Mouse (Mus musculus) G1E (cell line): ENCODE data around the gene Enpp3. TPM values are rescaled to one million over a fixed set of nuclear protein-coding genes. Genes with fewer than 3 reads are reported as not detected.

Experiments
- ATAC-seq: 2 replicates; pipeline ENCODE4 v1.8.0; 2016; ENCODE audit warnings: mild to moderate bottlenecking; ENCODE audit not compliant: insufficient number of reproducible peaks, poor library complexity, low FRiP score, severe bottlenecking; ENCODE audit errors: extremely low read depth
- DNase-seq: peaks from one replicate; pipeline ENCODE4 v3.0.0; 2012; ENCODE audit warnings: low spot score
- H3K27me3 ChIP-seq: 2 replicates; pipeline ENCODE4 v1.6.1; 2012; ENCODE audit warnings: mild to moderate bottlenecking, low read length, inconsistent platforms; ENCODE audit not compliant: insufficient read depth
- H3K36me3 ChIP-seq: replicated peaks from 2 replicates; pipeline ENCODE3; 2012; ENCODE audit warnings: mild to moderate bottlenecking, inconsistent platforms
- H3K4me1 ChIP-seq: 2 replicates; pipeline ENCODE4 v1.6.1; 2012; ENCODE audit warnings: low read depth, low read length, inconsistent platforms, mixed read lengths; ENCODE audit not compliant: insufficient read depth
- H3K4me3 ChIP-seq: 2 replicates; pipeline ENCODE4 v1.5.1; 2012; ENCODE audit warnings: low read depth, mild to moderate bottlenecking, inconsistent platforms, low read length, moderate library complexity, mixed read lengths
- H3K9me3 ChIP-seq: replicated peaks from 2 replicates; pipeline ENCODE4 v1.6.1; 2012; ENCODE audit warnings: inconsistent platforms
- CTCF ChIP-seq: IDR thresholded peaks from 2 replicates; pipeline ENCODE4 v1.5.1; 2012; ENCODE audit warnings: low read depth, low read length, inconsistent platforms, mixed read lengths
- GATA1 ChIP-seq: IDR thresholded peaks from 2 replicates; pipeline ENCODE4 v1.6.1; 2012; ENCODE audit warnings: borderline replicate concordance, low read length, inconsistent platforms, mixed read lengths
- GATA2 ChIP-seq: IDR thresholded peaks from 2 replicates; pipeline ENCODE4 v1.6.1; 2012; ENCODE audit warnings: low read depth, low read length, inconsistent platforms, borderline replicate concordance
- POLR2AphosphoS5 ChIP-seq: IDR thresholded peaks from 2 replicates; pipeline ENCODE4 v1.6.1; 2012; ENCODE audit warnings: low read depth, low read length, inconsistent platforms; ENCODE audit not compliant: insufficient replicate concordance
- TAL1 ChIP-seq: conservative IDR thresholded peaks from 2 replicates; pipeline ENCODE4 v1.6.1; 2012; ENCODE audit warnings: low read depth, low read length, inconsistent platforms, mixed read lengths
- polyA plus RNA-seq: library from polyadenylated mRNA; stranded (reverse); fragments of >175 nt; gene quantifications from 2 replicates; pipeline ENCODE4 v1.2.3, GENCODE M21; 2012
- total RNA-seq, 2 experiments: library from RNA; stranded (forward) in 1 of 2; stranded (reverse) in 1 of 2; fragments of 200-1000 nt in 1 of 2; fragments of >200 nt in 1 of 2; fragmentation: Nextera tagmentation in 1 of 2; gene quantifications; 2 replicates each; pipeline ENCODE4 v1.2.3; 2014 to 2017

The Enpp3 gene
- total and polyA plus RNA-seq, 3 experiments = 0.27 TPM; not detected in 2

DNA sequence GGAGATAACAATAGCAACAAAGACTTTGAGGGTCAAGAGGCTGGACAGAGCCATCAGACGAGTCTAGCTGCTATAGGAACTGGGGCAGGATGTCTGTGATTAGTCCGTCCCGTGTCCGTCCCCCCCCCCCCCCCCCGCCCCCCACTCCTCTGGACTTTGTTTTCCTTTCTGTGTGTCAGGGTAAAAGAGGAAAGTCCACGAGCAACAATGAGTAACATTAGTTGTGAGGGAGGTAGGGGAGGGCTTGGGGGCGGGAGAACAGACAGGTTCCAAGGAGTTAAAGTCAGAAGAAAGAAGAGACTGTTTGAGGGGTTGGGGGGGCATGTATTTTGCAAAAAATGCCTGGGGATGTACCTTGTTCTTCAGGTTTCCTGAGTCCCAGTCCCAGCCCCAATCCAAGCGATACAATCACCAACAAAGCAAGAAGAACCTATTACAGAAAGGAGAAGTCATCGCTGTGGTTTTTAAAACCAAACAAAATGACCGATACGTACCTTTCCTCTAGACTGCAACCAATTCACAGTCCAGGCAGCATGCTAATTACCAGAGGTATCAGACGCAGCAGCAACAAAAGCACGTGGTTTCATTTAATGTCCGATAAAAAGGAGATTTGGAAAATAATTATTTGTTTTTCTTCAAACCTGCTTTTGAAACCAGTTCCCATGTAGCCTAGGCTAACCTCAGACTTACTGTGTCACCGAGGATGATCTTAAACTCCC is 11.1 kb downstream of the Enpp3 start:
- Histone ChIP-seq H3K27me3 (0 out of 2 replicates have a peak, but pooled peaks cover 3% of the 10 kb centered on the region), H3K9me3 (peaks cover 7% of the 10 kb centered on the region), H3K4me1 (peaks cover 3% of the 10 kb centered on the region; the same call in 1 of the 2 replicates), H3K36me3 (no peaks in the 10 kb centered on the region), H3K4me3 (no peak overlapping the region)
- ATAC-seq (no peak), DNase-seq (no peak)
- TF ChIP-seq CTCF (no peak), GATA2 (no peak), GATA1 (no peak)

DNA sequence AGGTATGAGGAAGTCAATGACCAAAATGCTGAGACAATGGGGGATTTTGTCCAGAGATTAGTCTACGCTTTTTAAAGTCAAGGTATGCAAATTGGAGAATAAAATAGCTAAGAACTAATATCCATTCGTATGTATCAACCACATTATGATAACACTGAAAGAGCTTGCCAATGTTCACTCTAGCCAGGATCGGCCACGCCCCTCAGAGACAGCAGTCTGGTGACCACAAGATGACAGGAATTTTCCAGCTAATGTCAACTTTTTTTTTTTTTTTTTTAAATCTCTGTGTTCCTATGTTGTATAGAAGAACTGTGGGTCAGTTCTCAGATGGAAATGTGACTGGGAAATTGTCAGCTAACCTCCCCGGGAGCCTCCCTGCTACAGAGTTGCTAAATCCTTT is 12.2 kb downstream of the Enpp3 start:
- no peak for DNase-seq
- H3K27me3 ChIP-seq = 0 out of 2 replicates have a peak, but pooled peaks cover 3% of the 10 kb centered on the region
- no peaks in the 10 kb centered on the region for H3K9me3 ChIP-seq
- H3K36me3 ChIP-seq = no peaks in the 10 kb centered on the region
- no peak overlapping the region for H3K4me3 ChIP-seq
- H3K4me1 ChIP-seq = peaks cover 7% of the 10 kb centered on the region; the same call in 1 of the 2 replicates
- no peak for ATAC-seq
- TF ChIP-seq GATA1 (no peak), GATA2 (no peak), POLR2AphosphoS5 (no peak), TAL1 (no peak), CTCF (no peak)

DNA sequence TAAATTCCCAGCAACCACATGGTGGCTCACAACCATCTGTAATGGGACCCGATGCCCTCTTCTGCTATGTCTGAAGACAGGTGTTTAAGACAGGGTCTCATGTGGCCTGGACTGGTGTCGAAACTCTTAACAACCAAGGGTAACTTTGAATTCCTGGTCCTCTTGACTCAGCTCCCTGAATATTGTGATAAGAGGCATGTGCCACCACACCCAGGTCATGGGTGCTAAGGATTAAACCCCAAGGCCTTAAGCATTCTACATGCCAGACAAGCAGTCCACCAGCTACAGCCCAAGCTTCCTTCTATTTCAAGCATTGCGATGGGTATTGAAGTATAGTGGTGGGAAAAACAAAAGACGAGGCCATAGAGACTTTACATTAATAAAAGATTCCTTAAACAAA is 14.5 kb downstream of the Enpp3 start:
- ATAC-seq = no peak
- Histone ChIP-seq H3K4me3 (no peak overlapping the region), H3K9me3 (no peaks in the 10 kb centered on the region), H3K27me3 (0 out of 2 replicates have a peak, but pooled peaks cover 3% of the 10 kb centered on the region), H3K4me1 (peaks cover 23% of the 10 kb centered on the region), H3K36me3 (no peaks in the 10 kb centered on the region)
- TF ChIP-seq CTCF (no peak), POLR2AphosphoS5 (no peak), GATA2 (no peak), TAL1 (no peak), GATA1 (no peak)
- DNase-seq = no peak

DNA sequence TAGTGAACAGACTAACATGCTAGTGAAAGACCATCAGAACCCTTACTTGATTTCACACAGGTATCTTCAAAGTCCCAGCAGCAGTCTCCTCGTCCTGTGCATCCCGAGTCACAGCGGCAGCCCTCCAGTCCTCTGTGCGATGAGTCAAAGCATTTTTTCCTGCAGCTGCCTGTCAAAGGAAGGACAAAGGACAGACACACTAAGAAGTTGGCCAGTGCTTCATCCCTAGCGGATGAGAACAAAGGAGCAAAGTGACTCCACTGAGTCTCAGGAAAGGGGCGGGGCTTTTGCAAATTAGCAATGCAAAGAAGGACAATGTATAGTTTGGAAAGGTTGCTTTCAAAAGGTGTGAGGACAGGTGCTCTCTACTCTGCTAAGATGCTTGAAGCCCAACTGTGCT is 16.5 kb downstream of the Enpp3 start:
- Histone ChIP-seq H3K4me3 (no peak overlapping the region), H3K9me3 (no peaks in the 10 kb centered on the region), H3K4me1 (peaks cover 34% of the 10 kb centered on the region), H3K36me3 (no peaks in the 10 kb centered on the region), H3K27me3 (0 out of 2 replicates have a peak, but pooled peaks cover 3% of the 10 kb centered on the region)
- DNase-seq (no peak), ATAC-seq (no peak)
- TF ChIP-seq GATA1 (no peak), POLR2AphosphoS5 (no peak), TAL1 (no peak), GATA2 (no peak), CTCF (no peak)

DNA sequence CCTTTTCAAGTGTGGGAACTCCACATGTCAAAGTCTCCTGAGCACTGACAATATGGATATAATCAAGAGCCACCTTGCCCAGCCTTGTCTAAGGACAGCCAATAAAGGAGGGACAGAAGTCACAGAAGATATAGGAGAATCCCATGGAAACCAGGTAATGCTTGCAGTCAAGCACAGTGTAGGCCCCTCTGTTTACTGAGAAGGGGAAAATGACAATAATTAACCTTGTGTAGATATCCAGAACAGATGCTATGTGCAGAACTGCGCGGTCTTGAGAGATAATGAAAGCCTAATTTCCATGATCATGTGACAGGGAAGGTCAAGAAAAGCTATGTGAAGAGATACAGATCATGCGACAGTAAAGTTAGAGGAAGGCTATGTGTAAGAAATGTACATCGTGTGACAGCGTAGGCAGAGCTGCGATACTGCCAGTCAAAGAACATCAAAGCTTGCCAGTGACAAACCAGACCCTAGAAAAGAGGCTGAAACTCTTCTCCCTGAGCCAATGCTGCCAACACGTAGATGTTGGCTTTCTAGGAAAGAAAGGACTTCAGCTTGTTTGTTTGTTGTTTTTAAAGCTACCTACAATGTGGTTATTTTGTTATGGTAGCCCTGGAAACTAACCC is 17.1 kb downstream of the Enpp3 start:
- H3K4me3 ChIP-seq = no peak overlapping the region
- no peak for ATAC-seq
- DNase-seq = no peak
- no peaks in the 10 kb centered on the region for H3K36me3 ChIP-seq
- peaks cover 38% of the 10 kb centered on the region for H3K4me1 ChIP-seq
- H3K9me3 ChIP-seq = no peaks in the 10 kb centered on the region
- 0 out of 2 replicates have a peak, but pooled peaks cover 3% of the 10 kb centered on the region for H3K27me3 ChIP-seq
- TF ChIP-seq GATA2 = no peak
- TF ChIP-seq GATA1 = no peak
- TF ChIP-seq POLR2AphosphoS5 = no peak
- no peak for TF ChIP-seq CTCF
- TF ChIP-seq TAL1 = no peak

DNA sequence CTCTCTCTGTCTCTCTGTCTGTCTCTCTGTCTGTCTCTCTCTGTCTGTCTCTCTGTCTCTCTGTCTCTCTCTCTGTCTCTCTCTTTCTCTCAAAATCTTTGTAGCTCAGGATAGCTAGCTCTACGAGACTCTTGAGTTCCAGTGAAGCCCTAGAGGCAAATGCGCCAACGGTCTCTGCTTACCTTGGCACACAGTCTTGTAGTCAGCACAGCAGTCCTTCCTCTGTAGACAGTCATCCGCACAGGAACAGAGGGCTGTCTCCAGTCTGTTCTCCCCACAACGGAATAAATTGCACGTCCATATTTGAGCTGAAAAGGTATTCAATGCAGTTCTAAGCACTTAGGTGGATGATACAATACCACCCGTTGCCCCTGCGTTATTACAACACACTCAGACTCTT is 18.0 kb downstream of the Enpp3 start:
- no peak for TF ChIP-seq TAL1
- Histone ChIP-seq H3K4me3 (no peak overlapping the region), H3K27me3 (0 out of 2 replicates have a peak, but pooled peaks cover 3% of the 10 kb centered on the region), H3K4me1 (peaks cover 41% of the 10 kb centered on the region), H3K36me3 (no peaks in the 10 kb centered on the region), H3K9me3 (no peaks in the 10 kb centered on the region)
- ATAC-seq (no peak), DNase-seq (no peak)
